Comparison of ENCODE assay signal across 33 mouse cellular contexts in the genomic region with DNA sequence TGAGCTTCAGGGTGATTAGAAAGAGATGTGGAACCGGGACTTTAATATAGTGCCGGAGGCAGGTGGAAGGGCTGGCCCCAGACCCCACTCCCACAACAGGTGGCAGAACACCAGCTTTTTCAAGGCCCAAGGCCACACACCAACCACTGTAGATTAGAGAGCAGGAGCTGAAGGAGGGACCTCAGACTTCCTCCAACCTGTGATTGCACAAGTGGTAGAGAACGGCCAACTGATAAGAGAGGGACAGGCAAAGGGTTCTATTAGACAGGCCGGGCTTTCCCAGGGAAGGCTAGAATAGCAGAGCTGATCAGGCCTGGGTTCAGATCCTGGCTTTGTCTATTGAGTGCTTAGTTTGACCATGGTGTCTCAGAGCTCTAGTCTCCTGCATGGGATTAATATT. TPM values are rescaled to one million over a fixed set of nuclear protein-coding genes. Genes with fewer than 3 reads are reported as not detected.
DNase-seq lines count a peak whose midpoint lies in the region; ATAC-seq and TF ChIP-seq lines count a peak whose summit lies in the region.
"Had no signal": no experiment of that assay in that cellular context is flagged by ENCODE, and none has a peak within 500 bp of the region (broad histone marks: within the 10 kb centered on the region; RNA-seq: fewer than 3 reads in every experiment).

A gene (minus strand): TSS at position 39 of the 400 bp plus-strand sequence.

- H3K36me3 ChIP-seq in liver, embryonic 12.5 days: no peaks in the 10 kb centered on the region
- no peaks in the 10 kb centered on the region for H3K36me3 ChIP-seq in liver, embryonic 11.5 days (ENCODE audit: control insufficient read depth, insufficient read depth, low read length)
- H3K36me3 ChIP-seq in kidney, adult 2 months (ENCODE audit: control insufficient read depth, insufficient read depth, low read length): no peaks in the 10 kb centered on the region
- H3K36me3 ChIP-seq: G1E; hindbrain, embryonic 10.5 days; midbrain, embryonic 15.5 days; neural tube, embryonic 12.5 days had no signal

- peaks cover 9% of the 10 kb centered on the region; the same call in 1 of the 2 replicates for H3K4me1 ChIP-seq in liver, embryonic 12.5 days
- H3K4me1 ChIP-seq in liver, embryonic 11.5 days (replicated peaks; ENCODE audit: control insufficient read depth, insufficient read depth, low read length): no peaks in the 10 kb centered on the region
- no peaks in the 10 kb centered on the region for H3K4me1 ChIP-seq in kidney, adult 2 months (ENCODE audit: control insufficient read depth, insufficient read depth, low read length)
- H3K4me1 ChIP-seq: hindbrain, embryonic 10.5 days; midbrain, embryonic 15.5 days; neural tube, embryonic 12.5 days had no signal

- no peak for TF ChIP-seq CTCF in kidney, adult 2 months (conservative IDR thresholded peaks at IDR 0.05; ENCODE audit: insufficient read depth, insufficient read length, low read depth, low read length)

- no peak within 1 kb of the TSS for H3K9ac ChIP-seq in liver, embryonic 12.5 days
- H3K9ac ChIP-seq in liver, embryonic 11.5 days (ENCODE audit: low read depth, low read length): no peak within 1 kb of the TSS
- H3K9ac ChIP-seq: forebrain, postnatal 0 days; midbrain, embryonic 15.5 days; neural tube, embryonic 12.5 days had no signal

- H3K27ac ChIP-seq in liver, embryonic 12.5 days: no peak within 1 kb of the TSS
- no peak within 1 kb of the TSS for H3K27ac ChIP-seq in liver, embryonic 11.5 days (ENCODE audit: low read depth, low read length)
- H3K27ac ChIP-seq in kidney, adult 2 months (ENCODE audit: insufficient read depth, low read depth, low read length): no peak within 1 kb of the TSS
- H3K27ac ChIP-seq: hindbrain, embryonic 10.5 days; hindbrain, postnatal 0 days; kidney, postnatal 0 days; left cerebral cortex, adult 2 months; midbrain, embryonic 15.5 days; neural tube, embryonic 12.5 days had no signal

- no peaks in the 10 kb centered on the region for H3K9me3 ChIP-seq in liver, embryonic 12.5 days (replicated peaks)
- H3K9me3 ChIP-seq in liver, embryonic 11.5 days (ENCODE audit: control insufficient read depth, low read length): no peaks in the 10 kb centered on the region
- H3K9me3 ChIP-seq: G1E; hindbrain, embryonic 10.5 days; midbrain, embryonic 15.5 days; neural tube, embryonic 12.5 days had no signal

- H3K4me2 ChIP-seq in liver, embryonic 12.5 days: no peak within 1 kb of the TSS
- H3K4me2 ChIP-seq in liver, embryonic 11.5 days: no peak within 1 kb of the TSS
- H3K4me2 ChIP-seq: heart, embryonic 11.5 days; midbrain, embryonic 15.5 days; neural tube, embryonic 12.5 days had no signal

- no peak within 1 kb of the TSS for H3K4me3 ChIP-seq in liver, embryonic 12.5 days
- H3K4me3 ChIP-seq in liver, embryonic 11.5 days (ENCODE audit: low read depth, low read length): no peak within 1 kb of the TSS
- H3K4me3 ChIP-seq in kidney, adult 2 months (ENCODE audit: insufficient read depth, low read depth, low read length): no peak within 1 kb of the TSS
- H3K4me3 ChIP-seq: hindbrain, embryonic 10.5 days; left cerebral cortex, adult 2 months; midbrain, embryonic 15.5 days; neural tube, embryonic 12.5 days had no signal

- no peak for DNase-seq in liver, embryonic 11.5 days (ENCODE audit: low spot score)
- DNase-seq in kidney, adult 2 months: no peak
- DNase-seq in Muller cell, postnatal 12 days (ENCODE audit: inconsistent ontology term): no peak
- DNase-seq in gastrocnemius, postnatal 36 days: no peak
- DNase-seq: adrenal gland, postnatal 25 days; B cell, adult 2 months; cerebellum, adult 9-10 months; forebrain, postnatal 0 days; gastrocnemius, postnatal 25 days; kidney, adult 18-20 months; lung, adult 2 months; right cerebral cortex, postnatal 14 days; spleen, adult 18-20 months; thymus, adult 2 months had no signal

- TF ChIP-seq POLR2A in kidney, adult 2 months (IDR thresholded peaks at IDR 0.05; ENCODE audit: low read depth, low read length): no peak

- H3K27me3 ChIP-seq in liver, embryonic 12.5 days (replicated peaks): no peaks in the 10 kb centered on the region
- no peaks in the 10 kb centered on the region for H3K27me3 ChIP-seq in liver, embryonic 11.5 days (replicated peaks; ENCODE audit: control insufficient read depth, insufficient read depth, low read length)
- no peaks in the 10 kb centered on the region for H3K27me3 ChIP-seq in kidney, adult 2 months (replicated peaks; ENCODE audit: control insufficient read depth, insufficient read depth, low read length)
- H3K27me3 ChIP-seq: midbrain, embryonic 15.5 days; neural tube, embryonic 12.5 days had no signal

- intact Hi-C loops in gastrocnemius, postnatal 36 days (cut with DNase I): no loop called here

- WGBS in liver, embryonic 12.5 days (ENCODE audit: insufficient replicate concordance): 28% methylated on average over 4 of the region's 4 CpGs
- 46% methylated on average over 4 of the region's 4 CpGs for WGBS in liver, embryonic 11.5 days
- 90% methylated on average over 4 of the region's 4 CpGs for WGBS in kidney, adult 2 months

- peak; percentile 54 for ATAC-seq in liver, embryonic 12.5 days
- ATAC-seq in liver, embryonic 11.5 days (replicated peaks; ENCODE audit: low FRiP score): no peak; the same call in 1 of the 2 replicates
- 0 out of 2 replicates have a peak, but pooled peaks have one; percentile 39 for ATAC-seq in common myeloid progenitor, adult 5-6 weeks (replicated peaks; ENCODE audit: low read depth, poor library complexity, severe bottlenecking)
- ATAC-seq in megakaryocyte progenitor cell, adult 5-6 weeks (replicated peaks; ENCODE audit: poor library complexity): peak; percentile 57
- ATAC-seq: forebrain, postnatal 0 days; hindbrain, postnatal 0 days; midbrain, embryonic 15.5 days had no signal

RNA-seq across cellular contexts. Expression of the gene that starts here (rescaled TPM):
- polyA plus RNA-seq in liver, embryonic 12.5 days (2016; fragmentation: Nextera tagmentation; extraction: Ambion mirVana): not detected in 2 replicates
- not detected in 2 replicates for polyA plus RNA-seq in liver, embryonic 11.5 days (2014; fragmentation: Nextera tagmentation; extraction: Ambion mirVana)
- total RNA-seq in common myeloid progenitor, adult 5-6 weeks (2017): not detected in 2 replicates
- not detected in 2 replicates for total RNA-seq in megakaryocyte progenitor cell, adult 5-6 weeks (2015)
- total RNA-seq in megakaryocyte progenitor cell, adult 5-6 weeks (2017): not detected in 2 replicates
- polyA plus RNA-seq in kidney, adult 2 months (2012; rRNA removed): not detected in 2 replicates
- total RNA-seq in gastrocnemius, postnatal 36 days (2021): not detected
- total RNA-seq: adrenal gland, postnatal 25 days; CH12.LX; forebrain, postnatal 0 days; G1E; gastrocnemius, postnatal 25 days; hindbrain, postnatal 0 days; layer of hippocampus, postnatal 10 days; left cerebral cortex, adult 2 months; left cerebral cortex, postnatal 36 days had no signal
- polyA plus RNA-seq: cortical plate, adult 2 months; embryonic facial prominence, embryonic 11.5 days; forebrain, embryonic 11.5 days; forebrain, postnatal 0 days; G1E; heart, embryonic 11.5 days; heart, postnatal 0 days; hindbrain, embryonic 10.5 days; hindbrain, postnatal 0 days; kidney, postnatal 0 days; midbrain, embryonic 15.5 days; neural tube, embryonic 12.5 days; stomach, embryonic 14.5 days had no signal

Comparison
In these comparisons a context has a peak if more than half of its experiments do, and no peak if none do; other contexts are left out.
1. Peak in ATAC-seq in liver, embryonic 12.5 days; RNA of the gene not detected or under 1 TPM.
2. Peak in ATAC-seq in common myeloid progenitor, adult 5-6 weeks; RNA of the gene not detected or under 1 TPM.
3. Peak in ATAC-seq in megakaryocyte progenitor cell, adult 5-6 weeks; RNA of the gene not detected or under 1 TPM.